Mouse (Mus musculus): ENCODE results near the gene Olfr1564. TPM values are rescaled to one million over a fixed set of nuclear protein-coding genes. Genes with fewer than 3 reads are reported as not detected.

Gene Olfr1564
- polyA plus RNA-seq, 1 experiment from 2014 or later, result not detected

Other genes starting within 250 kb of the Olfr1564 start
- 16.6 and 17.3 TPM in 2 replicates for gene Zfp952, start 228.6 kb downstream of the Olfr1564 start, polyA plus RNA-seq (2014; fragmentation: Nextera tagmentation; extraction: Ambion mirVana)
- gene Zfp763, start 188.3 kb downstream of the Olfr1564 start, polyA plus RNA-seq (2014; fragmentation: Nextera tagmentation; extraction: Ambion mirVana), result 26.2 and 27.0 TPM in 2 replicates
- not detected in 2 replicates for gene 4921501E09Rik, start 153.6 kb downstream of the Olfr1564 start, polyA plus RNA-seq (2014; fragmentation: Nextera tagmentation; extraction: Ambion mirVana)
- 9.8 and 11.2 TPM in 2 replicates for gene Zfp563, start 132.4 kb downstream of the Olfr1564 start, polyA plus RNA-seq (2014; fragmentation: Nextera tagmentation; extraction: Ambion mirVana)
- gene Morc2b, start 82.0 kb downstream of the Olfr1564 start, polyA plus RNA-seq (2014; fragmentation: Nextera tagmentation; extraction: Ambion mirVana), result 0.18 TPM in 1 of 2 replicates, not detected in the other
- gene Olfr55, start 53.2 kb downstream of the Olfr1564 start, polyA plus RNA-seq (2014; fragmentation: Nextera tagmentation; extraction: Ambion mirVana), result not detected in 2 replicates
- gene Olfr239, start 30.4 kb downstream of the Olfr1564 start, polyA plus RNA-seq (2014; fragmentation: Nextera tagmentation; extraction: Ambion mirVana), result not detected in 2 replicates
- 23.5 and 23.7 TPM in 2 replicates for gene Zfp955a, start 33.5 kb upstream of the Olfr1564 start, polyA plus RNA-seq (2014; fragmentation: Nextera tagmentation; extraction: Ambion mirVana)
- 0.03 TPM in 1 of 2 replicates, not detected in the other for gene Olfr63, start 43.0 kb upstream of the Olfr1564 start, polyA plus RNA-seq (2014; fragmentation: Nextera tagmentation; extraction: Ambion mirVana)
- 9.3 and 9.7 TPM in 2 replicates for gene Zfp955b, start 67.9 kb upstream of the Olfr1564 start, polyA plus RNA-seq (2014; fragmentation: Nextera tagmentation; extraction: Ambion mirVana)
- 18.4 and 20.3 TPM in 2 replicates for gene Zfp81, start 137.2 kb upstream of the Olfr1564 start, polyA plus RNA-seq (2014; fragmentation: Nextera tagmentation; extraction: Ambion mirVana)
- gene Zfp101, start 173.0 kb upstream of the Olfr1564 start, polyA plus RNA-seq (2014; fragmentation: Nextera tagmentation; extraction: Ambion mirVana), result 26.0 and 30.6 TPM in 2 replicates
- gene Actl9, start 211.2 kb upstream of the Olfr1564 start, polyA plus RNA-seq (2014; fragmentation: Nextera tagmentation; extraction: Ambion mirVana), result not detected in 2 replicates